Mouse (Mus musculus) A20 (cell line): ENCODE data around the gene Metap1d.
A peak's percentile ranks its signal among the peaks of the same experiment; 100 is the strongest.

Experiments
- DNase-seq: peaks from one replicate; pipeline ENCODE4 v3.0.0-alpha.2; 2011; ENCODE audit warnings: low read depth, low spot score

Metap1d gene

DNA sequence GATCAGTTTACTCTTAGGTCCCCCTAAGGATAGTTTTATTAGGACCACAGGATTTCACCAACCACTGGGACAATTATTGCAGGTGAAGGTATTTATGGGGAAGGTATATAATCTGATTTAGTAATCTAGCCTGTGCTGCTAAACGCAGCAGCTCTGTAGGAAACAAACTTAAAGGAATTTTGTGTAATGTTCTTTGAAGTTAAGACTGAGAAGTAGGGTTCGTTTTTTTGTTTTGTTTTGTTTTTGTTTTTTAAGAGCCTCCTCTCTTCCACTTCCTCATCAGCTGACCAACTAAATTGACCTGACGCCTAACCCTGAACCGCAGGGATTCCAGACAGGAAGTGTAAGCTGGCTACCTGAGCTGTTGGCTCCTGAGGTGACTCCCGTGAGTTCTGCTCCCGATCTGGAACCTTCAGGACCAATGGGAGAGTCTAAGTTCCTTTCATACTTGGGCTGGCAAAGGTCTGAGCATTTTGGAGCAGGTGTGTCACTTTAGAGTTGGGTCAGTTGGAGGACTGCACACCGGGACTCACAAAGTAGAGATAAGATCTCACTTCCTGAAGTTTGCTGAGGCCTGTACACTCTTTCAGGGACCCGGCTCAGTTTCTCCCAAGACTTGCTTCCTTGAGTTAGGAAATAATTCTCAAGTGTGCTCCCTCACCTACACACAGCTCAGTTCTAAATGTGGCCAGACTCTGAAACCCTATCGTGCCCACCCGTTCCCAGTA lies 73.7 kb downstream of the Metap1d start:
- peak; percentile 54 for DNase-seq

DNA sequence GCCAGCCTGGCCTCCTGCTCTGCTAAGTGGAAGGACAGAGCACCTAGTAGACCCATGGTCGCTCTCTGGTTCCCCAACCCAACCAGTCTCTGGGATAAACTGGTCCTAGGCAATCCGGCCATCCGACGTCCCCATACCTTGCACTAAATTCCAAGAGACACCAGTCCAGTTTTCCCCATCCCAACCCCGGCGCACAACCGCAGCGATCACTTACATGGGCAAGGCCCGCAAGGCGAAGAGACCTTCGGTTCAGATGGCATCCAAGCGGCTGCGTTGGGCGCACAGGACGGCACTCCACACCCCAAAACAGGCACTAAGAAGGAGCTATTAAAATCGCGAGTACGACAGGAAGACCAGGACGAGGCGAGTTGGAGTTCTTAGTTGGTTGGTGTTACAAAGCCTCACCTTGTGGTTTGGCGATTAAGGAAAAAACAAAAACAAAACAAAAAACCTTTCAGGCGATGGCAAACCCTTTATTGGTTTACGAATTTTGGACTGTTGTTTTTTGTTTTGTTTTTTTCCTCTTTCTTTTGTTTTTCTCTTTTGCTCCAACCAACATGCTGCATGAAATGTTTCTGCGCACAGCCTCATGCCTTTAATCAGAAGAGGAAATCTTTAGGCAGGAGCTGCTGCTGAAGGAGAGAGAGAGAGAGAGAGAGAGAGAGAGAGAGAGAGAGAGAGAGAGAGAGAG lies 74.4 kb downstream of the Metap1d start:
- no peak for DNase-seq

DNA sequence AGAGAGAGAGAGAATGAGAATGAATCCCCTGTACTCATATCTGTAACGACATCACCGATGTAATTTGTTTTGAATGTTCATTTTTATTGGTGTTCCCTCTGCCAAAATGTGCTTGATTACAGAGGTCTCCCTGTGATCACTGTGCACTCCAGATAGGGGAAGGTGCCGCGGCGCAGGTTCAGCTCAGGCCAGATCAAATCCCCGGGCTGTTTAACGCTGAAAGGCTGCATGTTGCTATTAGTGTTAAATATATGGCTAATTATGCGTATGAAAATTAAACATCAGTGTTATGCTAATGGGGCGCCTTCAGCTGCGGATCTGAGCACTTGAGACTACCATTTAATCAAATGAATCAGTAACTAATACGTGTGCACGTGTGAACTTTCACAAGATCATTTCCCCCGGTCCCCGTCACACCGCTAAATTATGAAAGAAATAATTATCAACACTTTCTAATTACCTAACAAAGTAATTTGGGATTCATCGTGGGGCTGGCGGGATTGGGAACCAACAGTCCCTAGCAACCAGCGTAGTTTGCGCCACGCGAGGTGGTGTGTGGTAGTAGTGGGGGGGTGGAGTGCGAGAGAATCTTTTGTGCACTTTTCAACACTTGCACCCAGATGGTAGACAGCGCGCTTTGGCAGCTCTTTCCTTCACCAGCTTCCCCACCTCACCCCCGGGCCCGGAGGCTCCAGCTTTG lies 75.1 kb downstream of the Metap1d start, which contains the start of gene Dlx1:
Gene Dlx1, plus strand, starts transcription at position 100 of the 700 bp plus-strand sequence.
- DNase-seq: no peak

DNA sequence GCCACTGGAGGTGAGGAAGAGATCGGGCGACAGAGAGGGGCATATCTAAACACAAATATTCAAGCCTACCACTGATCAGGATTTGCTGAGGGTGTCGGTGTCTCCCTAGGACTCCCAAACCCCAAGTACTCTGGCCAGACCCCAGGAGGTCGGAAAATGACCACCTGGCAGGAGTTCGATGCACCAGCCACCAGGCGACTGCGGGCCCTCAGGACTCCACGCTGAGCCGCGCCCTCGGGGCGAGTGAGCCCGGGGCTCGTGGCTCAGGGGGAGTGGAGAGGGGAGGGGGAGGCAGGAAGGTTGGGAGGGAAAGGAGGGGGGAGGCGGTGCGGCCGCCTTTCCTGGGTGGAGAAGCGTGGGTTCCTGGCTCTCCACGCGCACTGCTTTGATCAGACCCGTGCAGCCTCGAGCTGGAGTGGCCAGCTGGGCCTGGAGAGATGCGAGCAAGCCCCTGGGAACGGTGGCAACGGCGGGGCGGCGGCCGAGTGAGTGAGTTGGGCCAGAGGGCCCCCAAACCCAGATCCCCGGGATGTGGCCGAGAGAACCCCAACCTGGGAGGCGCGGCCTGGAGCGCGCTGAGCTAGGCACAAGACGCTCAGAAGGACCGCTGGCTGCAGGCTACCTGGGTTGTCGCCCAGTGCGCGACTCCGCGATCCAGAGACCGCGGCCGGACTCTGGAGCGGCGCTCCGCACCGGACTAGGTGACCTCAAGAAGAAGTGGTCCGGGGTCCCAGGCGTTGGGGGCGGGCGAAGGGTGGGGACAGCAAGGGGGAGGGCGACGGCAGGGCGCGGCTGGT lies 75.8 kb downstream of the Metap1d start:
- DNase-seq: no peak

DNA sequence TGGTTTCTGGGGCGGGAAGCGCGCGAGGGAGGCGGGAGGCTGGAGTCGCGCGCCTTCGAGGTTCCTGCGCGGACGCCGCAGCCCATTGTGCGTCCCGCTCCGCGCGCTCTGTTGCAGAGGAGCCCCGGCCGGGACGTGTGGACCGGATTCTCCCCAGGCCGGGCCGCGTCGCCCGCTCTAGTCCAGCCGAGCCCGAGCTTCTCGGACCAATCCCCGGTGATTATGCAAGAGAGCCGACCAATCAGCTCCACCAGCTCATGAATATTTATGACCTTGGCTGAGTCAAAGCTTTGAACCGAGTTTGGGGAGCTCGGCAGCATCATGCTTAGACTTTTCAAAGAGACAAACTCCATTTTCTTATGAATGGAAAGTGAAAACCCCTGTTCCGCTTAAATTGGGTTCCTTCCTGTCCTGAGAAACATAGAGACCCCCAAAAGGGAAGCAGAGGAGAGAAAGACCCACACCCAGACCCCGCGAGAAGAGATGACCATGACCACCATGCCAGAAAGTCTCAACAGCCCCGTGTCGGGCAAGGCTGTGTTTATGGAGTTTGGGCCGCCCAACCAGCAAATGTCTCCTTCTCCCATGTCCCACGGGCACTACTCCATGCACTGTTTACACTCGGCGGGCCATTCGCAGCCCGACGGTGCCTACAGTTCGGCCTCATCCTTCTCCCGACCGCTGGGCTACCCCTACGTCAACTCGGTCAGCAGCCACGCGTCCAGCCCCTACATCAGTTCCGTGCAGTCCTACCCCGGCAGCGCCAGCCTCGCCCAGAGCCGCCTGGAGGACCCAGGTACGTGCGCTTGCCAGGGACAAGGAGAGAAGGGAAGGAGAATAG lies 76.7 kb downstream of the Metap1d start:
- peak; percentile 95 for DNase-seq

DNA sequence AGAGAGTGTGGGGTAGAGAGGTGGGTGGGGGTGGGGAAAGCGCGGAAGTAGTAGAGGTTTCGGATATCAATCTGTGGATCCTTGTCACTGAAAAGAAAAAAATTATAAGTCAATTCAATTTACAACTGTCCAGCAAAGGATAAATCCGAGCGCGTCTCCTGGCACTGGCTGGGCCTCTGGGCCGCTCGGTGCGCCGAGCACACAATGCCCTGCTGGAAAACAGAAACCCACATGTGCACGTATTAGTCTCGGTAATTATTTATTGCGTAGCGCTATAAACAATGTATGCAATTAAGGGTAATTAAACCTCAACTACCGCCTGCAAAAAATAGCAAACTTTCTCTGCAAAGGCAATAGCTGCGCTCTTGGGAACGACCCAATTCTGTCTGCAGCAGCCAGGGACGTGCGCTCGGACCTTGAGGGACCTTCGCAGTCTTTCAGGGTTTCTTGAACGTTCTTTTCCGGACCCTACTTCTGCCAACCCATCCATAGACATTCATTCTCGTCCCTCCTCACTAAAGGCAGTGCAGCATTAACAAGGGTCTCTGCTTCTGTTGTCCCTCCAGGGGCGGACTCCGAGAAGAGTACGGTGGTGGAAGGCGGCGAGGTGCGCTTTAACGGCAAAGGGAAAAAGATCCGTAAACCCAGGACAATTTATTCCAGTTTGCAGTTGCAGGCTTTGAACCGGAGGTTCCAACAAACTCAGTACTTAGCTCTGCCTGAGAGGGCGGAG lies 77.5 kb downstream of the Metap1d start:
- DNase-seq: no peak

DNA sequence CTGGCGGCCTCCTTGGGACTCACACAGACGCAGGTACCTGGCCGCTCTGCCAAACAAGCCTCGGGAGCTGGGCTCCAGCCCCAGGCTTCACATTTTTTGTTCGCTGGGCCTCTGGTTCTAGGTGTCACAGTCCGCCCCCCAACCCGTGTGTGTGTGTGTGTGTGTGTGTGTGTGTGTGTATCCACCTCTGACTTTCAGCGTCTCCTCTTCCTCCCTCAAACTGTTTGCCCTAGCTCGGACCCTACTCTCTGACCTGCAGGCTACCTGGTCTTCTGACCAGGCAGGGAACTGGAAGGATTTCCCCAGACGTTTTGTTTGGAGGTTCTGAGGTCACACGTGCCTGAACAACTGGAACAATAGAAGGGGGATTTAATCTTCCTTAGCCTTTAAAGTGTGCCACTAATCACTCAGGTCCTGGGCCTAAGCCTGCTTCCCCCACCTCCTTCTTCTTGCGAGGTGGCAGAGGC lies 78.1 kb downstream of the Metap1d start:
- no peak for DNase-seq

DNA sequence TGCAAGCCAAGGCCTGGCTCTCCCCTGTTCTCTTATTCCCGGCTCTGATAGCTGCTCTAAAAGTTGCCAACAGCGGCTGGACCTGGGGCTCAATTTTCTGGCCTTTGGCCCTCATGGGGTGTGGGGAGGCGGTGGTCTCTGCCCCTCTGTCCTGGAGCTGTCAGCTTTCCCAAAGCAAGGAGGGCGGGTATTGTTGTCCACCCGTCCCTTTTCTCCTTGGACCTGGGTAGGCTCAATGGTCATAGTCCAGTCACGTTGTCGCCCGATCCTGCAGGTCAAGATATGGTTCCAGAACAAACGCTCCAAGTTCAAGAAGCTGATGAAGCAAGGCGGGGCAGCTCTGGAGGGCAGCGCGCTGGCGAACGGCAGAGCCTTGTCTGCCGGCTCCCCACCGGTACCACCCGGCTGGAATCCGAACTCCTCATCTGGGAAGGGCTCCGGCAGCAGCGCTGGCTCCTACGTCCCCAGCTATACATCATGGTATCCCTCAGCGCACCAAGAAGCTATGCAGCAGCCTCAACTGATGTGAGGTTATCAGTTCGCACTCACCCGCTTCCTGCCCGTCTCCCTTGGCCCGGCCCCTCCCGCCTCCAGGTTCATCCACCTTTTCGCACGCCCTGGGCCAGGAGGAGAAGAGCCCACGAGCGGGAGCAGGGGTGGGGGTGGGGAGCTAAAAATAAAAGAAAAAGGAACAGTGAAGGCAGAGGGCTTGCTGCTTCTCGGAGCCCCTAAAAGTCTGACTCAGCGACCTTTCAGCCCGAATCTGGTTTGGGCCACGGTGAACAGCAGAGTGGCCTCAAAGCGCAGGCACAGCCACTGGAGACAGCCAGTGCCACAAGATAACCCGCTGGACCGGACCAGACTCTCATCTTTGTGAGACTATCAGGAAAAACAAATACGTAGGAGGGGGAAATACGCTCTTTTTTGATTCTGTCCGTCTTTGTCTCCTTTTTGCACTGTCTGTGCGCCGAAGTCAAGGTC lies 79.2 kb downstream of the Metap1d start:
- no peak for DNase-seq

DNA sequence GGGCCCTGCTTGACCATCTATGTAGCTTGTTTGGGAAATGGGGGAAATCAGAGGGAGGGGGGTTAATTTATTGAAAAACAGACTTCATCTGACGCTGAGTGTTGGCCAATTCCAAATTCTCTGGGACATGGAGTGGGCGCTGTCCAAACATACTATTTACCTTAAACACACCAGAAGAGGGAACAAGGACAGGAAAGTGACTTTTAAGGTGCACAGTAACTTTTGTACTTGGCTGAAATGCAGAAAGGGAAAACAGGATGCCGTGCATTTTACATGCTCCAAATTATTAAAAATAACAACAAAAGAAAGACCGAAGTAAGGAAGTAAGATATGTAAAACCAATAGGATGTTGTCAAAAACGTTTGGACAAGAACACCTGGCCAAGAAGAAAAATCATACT lies 80.0 kb downstream of the Metap1d start:
- DNase-seq: no peak

DNA sequence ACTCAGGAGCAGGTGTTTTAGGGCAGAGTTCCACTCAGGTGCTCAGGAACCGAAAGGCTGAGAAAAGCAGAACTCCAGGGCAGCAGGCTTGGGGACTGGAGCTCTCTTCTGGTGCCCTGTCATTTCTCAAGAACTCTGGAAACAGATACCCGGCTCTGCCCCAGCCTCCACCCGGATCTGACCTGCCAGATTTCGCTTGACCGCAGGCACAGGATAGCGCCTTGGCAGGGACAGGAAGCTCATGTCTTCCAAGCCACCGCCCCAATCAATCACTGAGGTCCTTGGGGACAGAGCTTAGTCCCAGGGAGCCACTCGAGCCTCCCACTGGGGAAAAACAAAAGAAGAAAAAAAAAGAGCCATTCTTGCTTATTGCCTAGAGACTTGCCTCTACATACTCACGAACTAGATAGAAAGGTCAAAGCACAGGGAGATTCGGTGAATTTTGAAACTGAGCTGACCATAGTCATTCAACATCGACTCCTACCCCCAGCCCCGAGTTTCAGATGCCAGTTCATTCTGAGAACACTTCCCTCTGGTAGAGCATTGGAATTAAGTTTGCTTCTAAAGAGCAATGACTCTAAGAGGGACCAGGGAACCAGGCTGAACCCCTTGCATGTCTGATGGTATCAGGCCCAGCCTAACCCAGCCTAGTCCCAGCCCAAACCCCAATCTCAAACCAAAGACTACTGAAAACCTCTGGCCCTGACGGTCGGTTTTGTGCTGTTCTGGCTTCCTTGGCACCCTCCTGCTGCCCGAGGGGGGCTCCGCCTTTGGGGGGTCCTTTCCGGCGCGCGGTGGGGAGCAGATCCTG lies 81.4 kb downstream of the Metap1d start:
- DNase-seq: no peak

DNA sequence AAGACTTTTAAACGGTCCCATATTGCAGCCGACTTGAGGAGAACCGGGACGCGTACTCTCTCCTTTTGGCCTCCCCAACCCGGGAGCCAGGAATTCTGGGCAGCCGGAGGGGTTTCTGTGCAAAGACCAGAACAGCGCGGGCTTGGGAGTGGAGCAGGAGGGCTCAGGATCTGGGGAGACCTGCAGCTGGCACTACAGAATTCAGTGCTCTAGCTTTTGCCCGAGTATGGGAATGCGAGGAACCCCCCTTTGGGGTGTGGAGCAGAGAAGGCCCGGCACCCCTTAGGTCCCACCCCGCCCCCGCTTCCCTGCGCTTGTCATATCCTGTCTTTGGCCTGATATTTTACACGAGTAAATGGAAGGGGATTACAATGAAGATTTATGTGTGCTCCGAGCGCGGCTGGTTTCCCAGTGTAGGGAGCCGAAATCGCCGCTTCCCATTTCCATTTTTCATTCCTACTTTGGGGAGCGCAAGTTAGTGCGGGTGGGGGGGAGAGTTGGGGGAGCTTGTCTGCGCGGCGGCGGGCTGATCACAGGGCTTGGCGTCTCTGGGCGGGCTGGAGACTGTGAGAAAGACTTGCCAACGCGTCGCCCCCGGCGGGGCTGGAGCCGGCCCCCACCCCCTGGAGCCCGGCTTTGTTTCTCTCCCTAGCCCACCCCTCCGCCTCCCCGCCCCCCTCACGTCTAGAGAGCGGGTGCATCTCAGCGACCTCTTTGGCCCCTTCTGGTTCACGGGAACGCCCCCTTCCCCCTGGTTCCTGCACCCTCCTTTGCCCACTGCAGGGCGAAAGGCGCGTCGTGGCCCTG lies 87.7 kb downstream of the Metap1d start:
- no peak for DNase-seq

DNA sequence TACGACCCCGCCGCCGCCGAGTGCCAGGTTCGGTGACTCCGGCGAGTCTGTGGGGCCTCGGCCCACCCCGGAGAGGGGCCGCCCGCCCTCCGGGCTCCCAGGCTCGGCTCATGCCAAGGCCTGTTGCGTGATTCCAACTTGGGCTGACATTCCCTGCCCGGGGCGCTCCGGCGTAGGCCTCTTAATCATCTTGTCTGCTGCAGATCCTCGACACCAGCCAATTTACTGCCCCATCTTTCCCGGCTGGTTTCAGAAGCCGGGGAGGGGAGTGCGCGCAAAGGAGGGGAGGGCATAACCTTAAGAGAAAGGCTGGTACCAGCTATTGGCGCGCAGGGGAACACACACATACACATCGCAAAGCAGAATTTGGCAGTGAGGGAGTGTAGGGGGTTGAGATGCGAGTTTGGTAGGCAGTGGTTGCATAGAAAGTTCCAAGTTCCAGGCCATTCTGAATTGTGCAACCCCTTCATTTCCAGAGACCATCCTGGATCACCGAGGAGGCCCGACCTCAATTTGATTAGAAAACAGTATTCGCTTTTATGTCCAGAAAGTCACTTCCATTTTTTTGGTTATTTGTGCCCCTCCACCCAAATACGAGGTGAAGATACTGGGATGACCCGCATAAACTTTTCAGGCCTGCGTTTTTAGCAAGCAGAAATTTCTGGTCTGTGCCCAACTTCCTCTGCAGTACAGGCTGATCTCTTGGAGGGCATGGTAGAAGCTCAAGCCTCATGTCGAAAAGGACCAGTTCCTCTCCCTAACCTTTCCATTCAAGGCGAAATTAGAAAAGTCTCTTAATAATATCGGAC lies 88.5 kb downstream of the Metap1d start:
- no peak for DNase-seq

DNA sequence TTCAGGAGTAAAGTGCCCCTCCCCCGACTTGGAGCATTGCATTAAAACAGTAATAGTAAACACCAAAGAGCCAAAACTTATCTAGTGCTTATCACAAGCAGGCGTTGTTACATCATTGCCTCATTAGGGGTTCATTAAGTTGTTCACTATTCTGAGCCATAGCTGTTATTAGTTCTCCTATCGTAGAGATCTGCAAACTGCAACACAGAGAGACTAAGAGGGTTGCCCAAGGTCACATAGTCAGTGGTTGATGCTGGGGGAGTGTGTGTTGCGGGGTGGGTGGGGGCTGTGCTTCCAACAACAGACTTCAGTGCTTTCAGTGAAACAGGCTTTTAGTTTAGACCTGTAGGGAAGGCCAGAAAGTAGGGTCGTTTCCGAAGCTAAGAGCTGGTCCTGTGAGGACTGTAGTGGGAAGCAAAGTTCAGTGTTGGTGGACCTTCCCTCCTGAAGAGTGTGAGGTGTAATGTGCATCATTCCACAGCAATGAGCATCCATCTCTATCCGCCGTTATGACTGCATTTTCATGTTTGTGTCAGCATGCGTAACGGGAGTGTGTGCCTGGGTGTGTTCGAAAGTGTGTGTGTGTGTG lies 89.2 kb downstream of the Metap1d start:
- no peak for DNase-seq

DNA sequence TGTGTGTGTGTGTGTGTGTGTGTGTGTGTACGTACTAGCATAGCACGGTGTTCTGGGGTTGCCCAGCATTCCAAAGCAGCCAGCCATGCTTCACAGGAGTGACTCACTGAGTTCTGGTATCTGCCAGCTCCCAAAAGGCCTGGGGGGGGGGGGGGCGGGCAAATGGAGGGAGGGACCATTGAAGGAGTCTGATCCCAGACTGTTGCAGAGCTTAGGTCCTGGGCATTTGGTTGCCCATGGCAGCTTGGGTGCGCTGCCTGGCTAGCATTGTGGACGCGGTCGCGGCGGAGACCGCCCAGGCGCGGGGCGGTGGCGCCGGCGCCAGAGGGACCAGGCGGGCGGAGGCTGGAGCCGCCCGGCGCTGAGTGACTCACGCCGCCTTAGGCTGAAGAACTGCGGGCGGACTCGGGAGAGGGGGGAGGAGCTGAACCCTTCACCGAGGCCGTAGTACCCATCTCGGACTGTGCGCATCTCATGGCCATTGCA lies 89.8 kb downstream of the Metap1d start:
- DNase-seq: no peak

DNA sequence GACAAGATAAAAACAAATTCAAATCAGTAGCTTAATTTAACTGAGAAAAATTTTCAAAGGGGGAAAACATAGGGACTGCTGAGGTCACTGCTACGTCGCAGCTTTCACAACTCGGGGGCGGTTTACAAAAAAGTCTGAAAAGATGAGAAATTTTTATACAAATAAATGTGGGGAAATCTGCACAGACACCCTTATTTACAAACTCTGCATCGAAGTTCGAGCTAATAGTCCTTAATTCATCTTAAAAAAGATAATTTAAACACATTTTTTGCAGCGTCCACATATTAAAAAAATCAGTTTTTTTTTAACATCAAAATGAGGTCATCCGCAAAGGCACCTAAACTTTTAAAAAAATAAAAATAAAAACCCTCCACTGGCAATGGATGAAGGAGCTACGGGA lies 90.5 kb downstream of the Metap1d start:
- no peak for DNase-seq

DNA sequence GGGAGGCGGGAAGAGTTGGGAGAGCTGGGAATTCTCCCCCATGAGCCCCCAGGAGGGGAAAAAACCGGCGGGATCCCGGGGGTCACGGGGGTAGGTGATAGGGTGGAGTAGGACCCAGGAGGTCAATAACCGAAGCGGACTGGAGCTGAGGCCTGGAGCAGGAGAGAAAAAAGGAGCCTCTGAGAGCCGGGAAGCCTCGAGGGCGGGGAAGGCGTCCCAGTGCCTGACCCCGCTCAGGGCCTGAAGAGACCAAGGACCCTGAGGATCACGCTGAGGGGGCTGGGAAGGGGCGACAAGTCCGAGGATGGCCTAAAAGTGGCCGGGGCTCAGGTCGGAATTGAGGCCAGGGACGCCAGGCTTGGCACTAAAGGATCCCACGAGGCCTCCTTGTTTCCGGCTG lies 90.9 kb downstream of the Metap1d start:
- no peak for DNase-seq
